ENCODE assay signal across 8 mouse cellular contexts in the genomic region with DNA sequence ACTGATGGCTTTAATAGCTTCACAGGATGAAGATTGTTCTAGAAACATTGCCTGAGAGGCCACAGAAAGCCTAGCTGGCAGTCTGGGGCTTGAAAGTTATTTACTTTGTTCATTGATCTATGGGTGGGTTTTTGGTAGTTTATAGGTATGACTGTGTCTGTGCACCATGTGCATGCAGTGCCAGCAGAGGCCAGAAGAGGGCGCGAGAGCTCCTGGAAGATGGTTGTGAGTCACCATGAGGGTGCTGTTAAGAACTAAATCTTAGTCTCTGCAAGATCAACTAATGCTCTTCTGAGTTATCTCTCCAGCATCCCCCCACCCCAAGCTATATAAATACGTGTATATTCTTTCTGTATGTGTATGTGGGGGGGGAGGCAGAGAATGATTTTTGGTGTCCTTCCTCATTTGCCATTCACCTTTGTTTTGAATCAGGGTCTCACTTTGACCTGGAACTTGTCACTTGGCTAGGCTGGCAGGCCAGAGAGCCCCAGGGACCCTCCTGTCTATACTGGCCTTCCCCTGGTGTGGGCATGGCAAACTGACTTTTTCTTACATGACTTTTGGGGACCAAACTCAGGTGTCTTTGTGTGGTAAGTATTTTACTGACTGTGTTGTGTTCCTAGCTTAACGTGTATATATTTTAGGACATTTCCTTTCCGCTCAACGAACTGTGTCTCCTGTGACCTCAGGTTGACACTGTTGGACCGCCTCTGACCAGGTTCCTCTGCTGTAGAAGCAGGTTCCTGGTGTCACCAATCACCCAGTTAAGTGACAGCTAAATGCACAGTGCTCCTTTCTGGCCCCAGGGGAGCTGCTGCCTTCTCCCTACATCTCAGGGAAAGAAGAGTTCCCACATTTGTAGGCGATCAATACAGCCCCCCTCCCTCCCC.
DNase-seq lines count a peak whose midpoint lies in the region; ATAC-seq and TF ChIP-seq lines count a peak whose summit lies in the region.

No protein-coding gene starts in this region.

- TF ChIP-seq CTCF in brain, embryonic 14.5 days (IDR thresholded peaks at IDR 0.05; ENCODE audit: borderline replicate concordance, extremely low read depth, insufficient read depth, insufficient read length), result peak; percentile 36; the same call in 1 of the 2 replicates

- intact Hi-C loops in left cerebral cortex, postnatal 14 days (cut with DNase I), result no loop called here

- peak; percentile 18 for DNase-seq in embryo, embryonic 10 days (ENCODE audit: low spot score)
- DNase-seq in embryo, embryonic 11 days, result no peak
- peak; percentile 48 to 65 for DNase-seq in left cerebral cortex, postnatal 14 days (ENCODE audit: low spot score in 2 of 2)
- DNase-seq in left cerebral cortex, adult 8-10 months (ENCODE audit: low spot score in 2 of 2), result no peak
- peak; percentile 17 for DNase-seq in 3T3-L1 (ENCODE audit: low read depth, low spot score)
- DNase-seq in brain, embryonic 14.5 days (ENCODE audit: low read depth), result no peak
- DNase-seq in adrenal gland, adult 2 months, result no peak

- no peak for ATAC-seq in erythroid progenitor cell, adult 5-6 weeks (replicated peaks; ENCODE audit: low FRiP score, poor library complexity, severe bottlenecking)

- TF ChIP-seq POLR2A in brain, embryonic 14.5 days (IDR thresholded peaks at IDR 0.05; ENCODE audit: borderline replicate concordance, extremely low read depth, insufficient read depth, insufficient read length, poor library complexity, severe bottlenecking), result no peak

Comparison
In these comparisons a context has a peak if more than half of its experiments do, and no peak if none do; other contexts are left out.
1. DNase-seq: peak in embryo, embryonic 10 days (single experiment), left cerebral cortex, postnatal 14 days (2 of 2) and 3T3-L1 (single experiment); none in embryo, embryonic 11 days (single experiment), left cerebral cortex, adult 8-10 months (0 of 2), brain, embryonic 14.5 days (single experiment) and adrenal gland, adult 2 months (single experiment).